Mouse (Mus musculus) heart, embryonic 12.5 days (tissue): ENCODE measurements at regions not wholly inside any gene's neighbourhood (a gene's known extent, or its start where the extent isn't known, plus 50 kb on each side); places are given as distances from the start of the nearest gene placed in this dataset.

Experiments used
- ATAC-seq: fragments of 200-750 bp; cut with Nextera tagmentation; 2 replicates; pipeline ENCODE4 v1.8.0; 2017; ENCODE audit warnings: moderate TSS enrichment, moderate library complexity; ENCODE audit not compliant: insufficient number of reproducible peaks, low FRiP score
- H3K27ac ChIP-seq: fragments of 300-500 bp; sonication (generic); 2 replicates; pipeline ENCODE4 v1.5.1; 2016; ENCODE audit warnings: mild to moderate bottlenecking, moderate library complexity; ENCODE audit not compliant: poor library complexity, severe bottlenecking
- H3K27me3 ChIP-seq: fragments of 300-500 bp; sonication (generic); replicated peaks from 2 replicates; pipeline ENCODE4 v1.6.1; 2016; ENCODE audit warnings: mild to moderate bottlenecking, moderate library complexity
- H3K36me3 ChIP-seq: fragments of 300-500 bp; sonication (generic); 2 replicates; pipeline ENCODE4 v1.6.1; 2016; ENCODE audit warnings: mild to moderate bottlenecking, moderate library complexity
- H3K4me1 ChIP-seq: fragments of 300-500 bp; sonication (generic); replicated peaks from 2 replicates; pipeline ENCODE4 v1.6.1; 2016; ENCODE audit warnings: mild to moderate bottlenecking
- H3K4me2 ChIP-seq: fragments of 300-500 bp; sonication (generic); 2 replicates; pipeline ENCODE4 v1.6.1; 2016; ENCODE audit warnings: mild to moderate bottlenecking, moderate library complexity
- H3K4me3 ChIP-seq: fragments of 300-500 bp; sonication (generic); 2 replicates; pipeline ENCODE4 v1.5.1; 2016; ENCODE audit warnings: mild to moderate bottlenecking
- H3K9ac ChIP-seq: fragments of 300-500 bp; sonication (generic); 2 replicates; pipeline ENCODE4 v1.6.1; 2016; ENCODE audit warnings: mild to moderate bottlenecking, moderate library complexity
- H3K9me3 ChIP-seq: fragments of 300-500 bp; sonication (generic); replicated peaks from 2 replicates; pipeline ENCODE4 v1.6.1; 2016; ENCODE audit warnings: mild to moderate bottlenecking, moderate library complexity
- WGBS: fragments of 180-500 bp; shearing (Covaris S2); methylation state at CpG from one replicate; pipeline ENCODE4 v1.1.7; 2016; 5-methylcytosine and 5-hydroxymethylcytosine counted together

GRCm38 (mm10) chr13:25429701-25430418 lies 159.6 kb upstream of the Nrsn1 start:
- H3K4me1 ChIP-seq: 0 out of 2 replicates have a peak, but pooled peaks cover 6% of the 10 kb centered on the region
- no peak overlapping the region for H3K4me3 ChIP-seq
- ATAC-seq: no peak
- no peaks in the 10 kb centered on the region for H3K27me3 ChIP-seq
- WGBS: 69% methylated on average over 6 of the region's 6 CpGs
- no peaks in the 10 kb centered on the region for H3K9me3 ChIP-seq
- H3K4me2 ChIP-seq: no peak overlapping the region
- H3K27ac ChIP-seq: no peak overlapping the region
- no peak overlapping the region for H3K9ac ChIP-seq
- H3K36me3 ChIP-seq: no peaks in the 10 kb centered on the region

DNA sequence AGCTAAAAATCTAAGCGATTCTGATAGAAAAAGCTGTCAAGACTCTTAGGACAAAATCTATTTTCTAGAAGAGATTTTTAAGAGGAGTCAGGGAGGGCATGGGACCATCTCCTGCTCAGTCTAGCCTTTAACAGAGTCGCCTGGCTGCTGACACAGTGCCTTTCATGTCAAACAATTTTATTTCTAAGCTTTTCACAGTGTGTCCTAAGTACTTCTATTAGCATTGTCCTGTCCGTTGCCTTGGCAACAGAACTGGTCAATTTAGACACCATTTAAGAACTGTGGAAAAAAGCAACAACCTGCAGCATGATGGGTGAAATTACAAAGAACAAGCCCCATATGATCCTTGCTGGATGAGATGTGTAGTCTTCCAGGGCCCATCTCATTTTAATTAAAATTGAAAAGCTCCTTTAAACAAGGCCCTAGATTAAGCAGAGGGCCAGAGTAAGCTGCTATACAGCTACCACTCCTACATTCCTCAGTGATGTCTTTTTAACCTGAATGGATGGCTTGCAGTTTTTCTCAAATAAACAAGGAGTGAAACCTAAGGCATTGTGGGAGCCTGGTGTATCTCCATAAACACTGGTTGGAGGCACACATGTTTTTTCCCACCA lies 133.0 kb upstream of the Nrsn1 start:
- WGBS: 67% methylated on average over 3 of the region's 3 CpGs
- H3K36me3 ChIP-seq: no peaks in the 10 kb centered on the region

DNA sequence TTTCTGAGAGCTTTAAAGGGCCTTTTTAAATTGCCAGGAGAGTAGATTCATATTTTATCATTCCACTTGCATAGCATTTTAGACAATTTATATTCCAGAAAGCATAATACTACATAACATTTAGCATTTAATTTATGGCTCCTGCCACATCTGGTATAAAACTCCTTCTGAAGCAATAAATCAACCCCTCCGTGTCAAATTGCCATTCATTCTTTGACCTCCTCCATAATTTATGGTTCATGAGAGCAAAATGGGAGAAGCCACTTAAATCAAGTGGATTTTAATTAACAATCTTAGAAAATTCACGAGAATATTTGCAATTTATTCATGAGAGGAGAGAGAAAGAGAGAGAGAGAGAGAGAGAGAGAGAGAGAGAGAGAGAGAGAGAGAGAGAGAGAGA lies 132.4 kb upstream of the Nrsn1 start:
- Histone ChIP-seq H3K27ac (no peak overlapping the region), H3K4me2 (no peak overlapping the region), H3K4me1 (no peaks in the 10 kb centered on the region), H3K9ac (no peak overlapping the region), H3K36me3 (no peaks in the 10 kb centered on the region), H3K4me3 (no peak overlapping the region), H3K9me3 (no peaks in the 10 kb centered on the region), H3K27me3 (no peaks in the 10 kb centered on the region)
- no peak for ATAC-seq
- 64% methylated on average over 2 of the region's 2 CpGs for WGBS

More for the DNA sequence above, 133.0 kb upstream of the Nrsn1 start:
- no peaks in the 10 kb centered on the region for H3K4me1 ChIP-seq
- ATAC-seq: no peak
- no peak overlapping the region for H3K9ac ChIP-seq
- no peaks in the 10 kb centered on the region for H3K9me3 ChIP-seq
- H3K4me3 ChIP-seq: no peak overlapping the region
- H3K27ac ChIP-seq: no peak overlapping the region
- H3K4me2 ChIP-seq: no peak overlapping the region
- H3K27me3 ChIP-seq: no peaks in the 10 kb centered on the region

DNA sequence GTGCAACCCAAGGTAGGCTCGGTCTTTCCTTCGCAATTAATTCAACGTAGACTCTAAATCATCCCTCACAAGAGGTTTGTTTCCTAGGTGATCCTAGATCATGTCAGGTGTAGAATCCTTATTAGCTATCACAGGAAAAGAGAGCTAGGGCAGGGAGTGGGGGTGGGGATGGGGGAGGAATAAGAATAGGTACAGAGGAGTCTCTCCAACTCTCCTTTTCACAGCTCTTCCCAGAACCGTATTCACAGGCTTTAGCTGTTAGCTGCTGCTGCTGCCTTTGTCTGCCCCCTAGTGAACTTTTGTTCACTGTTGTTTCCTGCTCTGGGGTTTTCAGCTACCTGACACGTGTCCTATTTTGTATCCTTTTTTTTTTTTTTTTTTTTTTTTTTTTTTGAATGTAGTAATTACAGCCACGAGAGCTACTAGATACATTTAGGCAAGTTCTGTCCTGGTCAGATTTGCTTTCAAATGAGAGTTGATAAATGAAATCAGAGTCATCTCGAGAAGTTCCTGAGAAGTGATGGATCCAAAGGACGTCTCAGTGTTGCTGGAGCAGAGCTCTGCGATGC lies 131.7 kb upstream of the Nrsn1 start:
- Histone ChIP-seq H3K36me3 (no peaks in the 10 kb centered on the region), H3K4me2 (no peak overlapping the region), H3K4me1 (no peaks in the 10 kb centered on the region), H3K4me3 (no peak overlapping the region), H3K27me3 (no peaks in the 10 kb centered on the region), H3K9me3 (no peaks in the 10 kb centered on the region), H3K27ac (no peak overlapping the region), H3K9ac (no peak overlapping the region)
- 62% methylated on average over 9 of the region's 9 CpGs for WGBS
- no peak for ATAC-seq

GRCm38 (mm10) chr13:25392770-25393290 lies 122.5 kb upstream of the Nrsn1 start:
- ATAC-seq: no peak
- Histone ChIP-seq H3K9ac (no peak overlapping the region), H3K27me3 (no peaks in the 10 kb centered on the region), H3K9me3 (peaks cover 5% of the 10 kb centered on the region; the same call in 1 of the 2 replicates), H3K4me1 (no peaks in the 10 kb centered on the region), H3K4me3 (no peak overlapping the region), H3K27ac (no peak overlapping the region), H3K36me3 (no peaks in the 10 kb centered on the region), H3K4me2 (no peak overlapping the region)
- WGBS: 78% methylated on average over 5 of the region's 5 CpGs

DNA sequence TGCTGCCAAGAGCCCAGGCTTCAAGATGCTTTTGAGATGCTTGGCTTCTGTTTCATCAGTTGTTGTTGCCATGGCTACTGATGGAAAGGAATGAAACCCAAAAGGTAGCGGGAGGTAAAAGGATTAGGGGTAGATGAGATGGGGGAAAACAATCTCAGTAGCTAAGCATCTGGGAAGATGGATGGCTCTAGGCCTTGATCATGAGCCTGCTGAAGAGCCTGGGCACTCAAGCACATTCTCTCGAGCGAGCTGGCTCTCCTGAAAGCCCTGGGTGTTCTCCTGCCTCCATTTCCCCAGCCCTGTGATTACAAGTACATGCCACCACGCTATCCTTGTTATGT lies 92.3 kb upstream of the Nrsn1 start:
- no peaks in the 10 kb centered on the region for H3K27me3 ChIP-seq
- WGBS: 70% methylated on average over 4 of the region's 4 CpGs
- H3K9ac ChIP-seq: no peak overlapping the region
- no peak for ATAC-seq
- no peaks in the 10 kb centered on the region for H3K4me1 ChIP-seq
- no peak overlapping the region for H3K27ac ChIP-seq
- H3K4me2 ChIP-seq: no peak overlapping the region
- H3K4me3 ChIP-seq: no peak overlapping the region
- H3K9me3 ChIP-seq: no peaks in the 10 kb centered on the region
- no peaks in the 10 kb centered on the region for H3K36me3 ChIP-seq

GRCm38 (mm10) chr13:25361850-25362626 lies 91.7 kb upstream of the Nrsn1 start:
- Histone ChIP-seq H3K4me3 (no peak overlapping the region), H3K4me1 (no peaks in the 10 kb centered on the region), H3K9me3 (no peaks in the 10 kb centered on the region), H3K27ac (no peak overlapping the region), H3K36me3 (no peaks in the 10 kb centered on the region), H3K4me2 (no peak overlapping the region), H3K9ac (no peak overlapping the region), H3K27me3 (no peaks in the 10 kb centered on the region)
- WGBS: 77% methylated on average over 7 of the region's 7 CpGs
- ATAC-seq: no peak

DNA sequence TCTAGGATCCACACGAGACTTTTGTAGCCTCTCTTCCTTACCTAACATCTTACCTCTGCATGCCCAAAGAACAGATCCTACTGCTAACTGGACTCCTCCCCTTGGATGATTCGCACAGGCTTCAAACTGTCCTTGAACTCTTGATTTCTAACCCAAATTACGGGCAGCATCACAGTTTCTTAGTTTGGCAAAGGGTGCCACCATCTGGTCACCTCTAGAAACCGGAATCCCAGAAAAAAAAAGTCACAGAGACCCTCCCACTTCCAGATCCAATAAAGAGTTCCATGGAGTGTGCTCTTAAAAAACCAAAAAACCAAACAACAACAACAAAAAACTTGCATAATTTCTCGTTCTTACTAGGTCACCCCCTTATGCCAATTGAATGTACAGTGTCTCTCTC lies 77.3 kb upstream of the Nrsn1 start:
- Histone ChIP-seq H3K27ac (no peak overlapping the region), H3K9ac (no peak overlapping the region), H3K4me1 (no peaks in the 10 kb centered on the region), H3K9me3 (no peaks in the 10 kb centered on the region), H3K4me2 (no peak overlapping the region), H3K27me3 (no peaks in the 10 kb centered on the region), H3K36me3 (no peaks in the 10 kb centered on the region), H3K4me3 (no peak overlapping the region)
- ATAC-seq: no peak
- WGBS: 41% methylated on average over 5 of the region's 5 CpGs

- no peak overlapping the region for H3K4me2 ChIP-seq
- no peak overlapping the region for H3K4me3 ChIP-seq
- 82% methylated on average over 6 of the region's 6 CpGs for WGBS
- no peak for ATAC-seq
- H3K9me3 ChIP-seq: no peaks in the 10 kb centered on the region
- no peaks in the 10 kb centered on the region for H3K36me3 ChIP-seq
- no peaks in the 10 kb centered on the region for H3K27me3 ChIP-seq
- no peak overlapping the region for H3K9ac ChIP-seq
- H3K27ac ChIP-seq: no peak overlapping the region
- no peaks in the 10 kb centered on the region for H3K4me1 ChIP-seq
These were observed 73.0 kb upstream of the Nrsn1 start for GRCm38 (mm10) chr13:25343309-25343708.

GRCm38 (mm10) chr13:25341826-25342225 lies 71.5 kb upstream of the Nrsn1 start:
- no peak overlapping the region for H3K9ac ChIP-seq

DNA sequence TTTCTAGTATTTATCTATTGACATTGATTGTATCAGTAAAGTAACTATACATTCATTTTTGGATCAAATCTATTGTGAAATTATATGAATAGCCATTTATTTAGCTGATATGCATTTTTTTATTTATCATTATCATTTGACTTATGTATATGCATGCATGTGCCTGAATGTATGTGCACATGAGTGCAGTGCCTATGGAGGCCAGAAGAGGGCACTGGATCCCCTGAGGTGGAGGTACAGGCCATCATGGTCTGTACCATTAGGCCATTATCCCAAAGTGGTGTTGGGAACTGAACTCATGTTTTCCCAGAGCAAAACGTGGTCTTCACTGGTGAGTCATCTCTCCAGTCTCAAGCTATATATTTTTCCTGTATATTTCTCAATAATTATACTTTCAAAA lies 63.5 kb upstream of the Nrsn1 start:
- no peaks in the 10 kb centered on the region for H3K4me1 ChIP-seq
- no peaks in the 10 kb centered on the region for H3K9me3 ChIP-seq
- H3K27ac ChIP-seq: no peak overlapping the region
- no peak overlapping the region for H3K9ac ChIP-seq
- 83% methylated on average over 1 of the region's 1 CpGs for WGBS
- no peak overlapping the region for H3K4me3 ChIP-seq
- no peak overlapping the region for H3K4me2 ChIP-seq
- no peaks in the 10 kb centered on the region for H3K27me3 ChIP-seq
- ATAC-seq: no peak
- H3K36me3 ChIP-seq: no peaks in the 10 kb centered on the region

More at GRCm38 (mm10) chr13:25341826-25342225, 71.5 kb upstream of the Nrsn1 start:
- Histone ChIP-seq H3K4me1 (no peaks in the 10 kb centered on the region), H3K9me3 (no peaks in the 10 kb centered on the region), H3K36me3 (no peaks in the 10 kb centered on the region), H3K27ac (no peak overlapping the region), H3K27me3 (no peaks in the 10 kb centered on the region), H3K4me3 (no peak overlapping the region), H3K4me2 (no peak overlapping the region)
- no peak for ATAC-seq
- 80% methylated on average over 1 of the region's 1 CpGs for WGBS
